Mouse (Mus musculus) CH12.LX (cell line): ENCODE measurements at regions not wholly inside any gene's neighbourhood (a gene's known extent, or its start where the extent isn't known, plus 50 kb on each side); places are given as distances from the start of the nearest gene placed in this dataset.

Source experiments
- DNase-seq: peaks from one replicate; pipeline ENCODE4 v3.0.0-alpha.2; 2013; ENCODE audit errors: extremely low read depth
- H3K27ac ChIP-seq: 2 replicates; pipeline ENCODE4 v1.5.1; 2012; ENCODE audit warnings: low read depth, mild to moderate bottlenecking, control low read depth, moderate library complexity; ENCODE audit not compliant: insufficient read depth
- H3K27me3 ChIP-seq: replicated peaks from 2 replicates; pipeline ENCODE3; 2012; ENCODE audit warnings: inconsistent platforms
- H3K36me3 ChIP-seq, 2 experiments: replicated peaks in 1 of 2; 2 replicates each; pipeline versions ENCODE3 to v1.6.1; 2012; ENCODE audit warnings: inconsistent platforms in 1 of 2, low read length in 1 of 2, mild to moderate bottlenecking in 1 of 2, mixed read lengths in 1 of 2, moderate library complexity in 1 of 2; ENCODE audit not compliant: control insufficient read depth in 1 of 2, insufficient read depth in 1 of 2
- H3K4me1 ChIP-seq, 2 experiments: 2 replicates each; pipeline ENCODE4 v1.6.1; 2012; ENCODE audit warnings: inconsistent platforms in 1 of 2, moderate library complexity in 1 of 2; ENCODE audit not compliant: insufficient read depth in 2 of 2, control insufficient read depth in 1 of 2
- H3K4me2 ChIP-seq: 2 replicates; pipeline ENCODE4 v1.6.1; 2012; ENCODE audit warnings: low read depth, mild to moderate bottlenecking, control low read depth; ENCODE audit not compliant: poor library complexity, insufficient read depth, severe bottlenecking
- H3K4me3 ChIP-seq, 3 experiments: fragments of 150-350 bp in 1 of 3; sonication (generic) in 1 of 3; replicated peaks in 1 of 3; 2 replicates each; pipeline versions ENCODE3 to v1.5.1; 2011 to 2012; ENCODE audit warnings: low read depth in 2 of 3, low read length in 2 of 3, mild to moderate bottlenecking in 2 of 3, moderate library complexity in 2 of 3, control low read depth in 1 of 3, improper control_type of control experiment in 1 of 3, inconsistent platforms in 1 of 3, mixed read lengths in 1 of 3; ENCODE audit not compliant: poor library complexity in 1 of 3
- H3K79me2 ChIP-seq: replicated peaks from 2 replicates; pipeline ENCODE4 v1.6.1; 2012; ENCODE audit warnings: mild to moderate bottlenecking, moderate library complexity; ENCODE audit not compliant: control insufficient read depth, poor library complexity, insufficient read depth, severe bottlenecking; ENCODE audit errors: extremely low read depth
- H3K9ac ChIP-seq: 2 replicates; pipeline ENCODE4 v1.6.1; 2012; ENCODE audit warnings: low read depth, mild to moderate bottlenecking, control low read depth, moderate library complexity; ENCODE audit not compliant: insufficient read depth
- H3K9me3 ChIP-seq: replicated peaks from 2 replicates; pipeline ENCODE3; 2012; ENCODE audit warnings: low read length, inconsistent platforms, mixed read lengths
- CHD1 ChIP-seq: IDR thresholded peaks from 2 replicates; pipeline ENCODE4 v1.6.1; 2012; ENCODE audit warnings: low read depth, low read length, improper control_type of control experiment, inconsistent platforms
- CHD2 ChIP-seq: IDR thresholded peaks from 2 replicates; pipeline ENCODE4 v1.6.1; 2011; ENCODE audit warnings: low read length, improper control_type of control experiment
- CTCF ChIP-seq, 2 experiments: IDR thresholded peaks in 1 of 2; conservative IDR thresholded peaks in 1 of 2; 2 replicates each; pipeline ENCODE4 v1.5.1; 2011 to 2012; ENCODE audit warnings: low read depth in 2 of 2, low read length in 2 of 2, improper control_type of control experiment in 1 of 2, inconsistent platforms in 1 of 2, mild to moderate bottlenecking in 1 of 2, moderate library complexity in 1 of 2
- E2F4 ChIP-seq: IDR thresholded peaks from 2 replicates; pipeline ENCODE4 v1.6.1; 2011; ENCODE audit warnings: low read depth, low read length, improper control_type of control experiment; ENCODE audit not compliant: insufficient replicate concordance
- EP300 ChIP-seq: IDR thresholded peaks from 2 replicates; pipeline ENCODE4 v1.6.1; 2011; ENCODE audit warnings: low read length, improper control_type of control experiment
- ETS1 ChIP-seq: conservative IDR thresholded peaks from 2 replicates; pipeline ENCODE4 v1.6.1; 2012; ENCODE audit warnings: low read depth, mild to moderate bottlenecking, inconsistent platforms, low read length, improper control_type of control experiment, moderate library complexity
- GABPA ChIP-seq: IDR thresholded peaks from 2 replicates; pipeline ENCODE4 v1.6.1; 2012; ENCODE audit warnings: low read depth, low read length, improper control_type of control experiment, inconsistent platforms; ENCODE audit not compliant: insufficient replicate concordance
- IRF4 ChIP-seq: IDR thresholded peaks from 2 replicates; pipeline ENCODE4 v1.6.1; 2014; ENCODE audit warnings: low read depth, mild to moderate bottlenecking, inconsistent platforms, low read length, improper control_type of control experiment
- JUND ChIP-seq: conservative IDR thresholded peaks from 2 replicates; pipeline ENCODE4 v1.6.1; 2011; ENCODE audit warnings: low read depth, low read length, improper control_type of control experiment
- KAT2A ChIP-seq: IDR thresholded peaks from 2 replicates; pipeline ENCODE4 v1.6.1; 2012; ENCODE audit warnings: low read length, improper control_type of control experiment, inconsistent platforms; ENCODE audit not compliant: insufficient replicate concordance
- MAFK ChIP-seq: IDR thresholded peaks from 2 replicates; pipeline ENCODE4 v1.6.1; 2011; ENCODE audit warnings: low read length, improper control_type of control experiment; ENCODE audit not compliant: insufficient replicate concordance
- MAX ChIP-seq: IDR thresholded peaks from 2 replicates; pipeline ENCODE4 v1.6.1; 2011; ENCODE audit warnings: low read length, improper control_type of control experiment
- MAZ ChIP-seq: IDR thresholded peaks from 2 replicates; pipeline ENCODE4 v1.6.1; 2012; ENCODE audit warnings: low read depth, mild to moderate bottlenecking, inconsistent platforms, low read length, improper control_type of control experiment, moderate library complexity
- MEF2A ChIP-seq: IDR thresholded peaks from 2 replicates; pipeline ENCODE4 v1.6.1; 2014; ENCODE audit warnings: low read depth, mild to moderate bottlenecking, inconsistent platforms, low read length, improper control_type of control experiment, borderline replicate concordance
- MXI1 ChIP-seq: IDR thresholded peaks from 2 replicates; pipeline ENCODE4 v1.6.1; 2011; ENCODE audit warnings: mild to moderate bottlenecking, low read depth, low read length, improper control_type of control experiment
- MYC ChIP-seq: IDR thresholded peaks from 2 replicates; pipeline ENCODE4 v1.6.1; 2011; ENCODE audit warnings: low read depth, mild to moderate bottlenecking, improper control_type of control experiment, low read length
- NRF1 ChIP-seq: IDR thresholded peaks from 2 replicates; pipeline ENCODE4 v1.6.1; 2014; ENCODE audit warnings: low read depth, mild to moderate bottlenecking, inconsistent platforms, low read length, improper control_type of control experiment, moderate library complexity
- PAX5 ChIP-seq: IDR thresholded peaks from 2 replicates; pipeline ENCODE4 v1.6.1; 2012; ENCODE audit warnings: low read length, inconsistent platforms, mixed read lengths
- POLR2A ChIP-seq: IDR thresholded peaks from 2 replicates; pipeline ENCODE4 v1.6.1; 2011; ENCODE audit warnings: low read depth, mild to moderate bottlenecking, improper control_type of control experiment, low read length
- RCOR1 ChIP-seq: conservative IDR thresholded peaks from 2 replicates; pipeline ENCODE4 v1.6.1; 2012; ENCODE audit warnings: low read depth, mild to moderate bottlenecking, inconsistent platforms, low read length, improper control_type of control experiment
- TBP ChIP-seq: conservative IDR thresholded peaks from 2 replicates; pipeline ENCODE4 v1.6.1; 2011; ENCODE audit warnings: low read depth, low read length, improper control_type of control experiment
- UBTF ChIP-seq: IDR thresholded peaks from 2 replicates; pipeline ENCODE4 v1.6.1; 2012; ENCODE audit warnings: low read depth, mild to moderate bottlenecking, inconsistent platforms, low read length, improper control_type of control experiment, moderate library complexity
- USF2 ChIP-seq: conservative IDR thresholded peaks from 2 replicates; pipeline ENCODE4 v1.6.1; 2011; ENCODE audit warnings: low read depth, low read length, improper control_type of control experiment
- ZC3H11A ChIP-seq: IDR thresholded peaks from 2 replicates; pipeline ENCODE4 v1.6.1; 2012; ENCODE audit warnings: low read depth, mild to moderate bottlenecking, inconsistent platforms, low read length, improper control_type of control experiment
- ZKSCAN1 ChIP-seq: IDR thresholded peaks from 2 replicates; pipeline ENCODE4 v1.6.1; 2012; ENCODE audit warnings: low read depth, inconsistent platforms, low read length, improper control_type of control experiment, borderline replicate concordance
- ZMIZ1 ChIP-seq: IDR thresholded peaks from 2 replicates; pipeline ENCODE4 v1.6.1; 2012; ENCODE audit warnings: low read depth, mild to moderate bottlenecking, inconsistent platforms, low read length, improper control_type of control experiment
- dilution Hi-C: fragments of 300-500 bp; cut with MboI; formaldehyde crosslinking; loops from 2 replicates; pipeline ENCODE4 v1.14.3; 2020; ENCODE audit warnings: low sequenced_read_pairs; ENCODE audit not compliant: extremely low pct_unique_long_range_greater_than_20kb, extremely low pct_ligation_motif_present
- in situ Hi-C: fragments of 300-500 bp; cut with MboI; formaldehyde crosslinking; loops from 3 replicates; pipeline ENCODE4 v1.14.3; 2019; ENCODE audit warnings: low sequenced_read_pairs, low pct_ligation_motif_present, low pct_unique_long_range_greater_than_20kb, mixed read lengths

DNA sequence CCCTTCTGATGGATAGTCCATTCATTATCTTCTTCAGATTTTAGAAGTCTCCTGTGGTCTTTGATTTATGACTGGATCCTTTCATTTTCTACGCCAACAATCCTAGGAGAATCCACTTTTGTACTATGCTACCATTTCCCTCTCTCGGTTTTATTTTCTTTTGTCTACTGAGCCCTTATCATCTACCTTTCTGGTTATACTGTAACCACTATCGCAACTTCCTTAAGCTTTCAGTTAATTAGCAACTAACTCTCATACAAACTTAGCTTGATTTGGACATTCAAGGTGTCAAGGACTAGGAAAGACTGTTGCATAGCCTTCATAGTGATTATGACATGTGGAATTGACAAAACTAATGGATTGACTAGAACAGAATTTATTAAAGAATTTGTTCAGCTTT is 467.0 kb upstream of the Robo2 start:
- Histone ChIP-seq H3K9ac (no peak overlapping the region), H3K4me3 (no peak overlapping the region), H3K4me2 (no peak overlapping the region), H3K4me1 (no peaks in the 10 kb centered on the region), H3K36me3 (no peaks in the 10 kb centered on the region)
- dilution Hi-C loops: no loop called here
- in situ Hi-C loops: no loop called here
- no peak for TF ChIP-seq MAFK
- no peak for TF ChIP-seq USF2
- TF ChIP-seq E2F4: no peak
- TF ChIP-seq PAX5: no peak
- TF ChIP-seq ETS1: no peak
- TF ChIP-seq CTCF (conservative IDR thresholded peaks at IDR 0.05 in 1 of 2, IDR thresholded peaks at IDR 0.05 in 1 of 2; ENCODE audit: low read depth in 2 of 2, low read length in 2 of 2): no peak
- no peak for TF ChIP-seq TBP
- no peak for TF ChIP-seq IRF4
- TF ChIP-seq MXI1: no peak
- no peak for TF ChIP-seq KAT2A
- TF ChIP-seq CHD1: no peak
- no peak for TF ChIP-seq MAX
- no peak for TF ChIP-seq JUND
- no peak for TF ChIP-seq EP300
- TF ChIP-seq RCOR1: no peak
- no peak for TF ChIP-seq NRF1
- TF ChIP-seq UBTF: no peak
- TF ChIP-seq, all 38 proteins: peak for 0
- no peak for DNase-seq
- Histone ChIP-seq H3K79me2 (no peaks in the 10 kb centered on the region), H3K9me3 (peaks cover 48% of the 10 kb centered on the region), H3K27me3 (no peaks in the 10 kb centered on the region), H3K27ac (no peak overlapping the region)

DNA sequence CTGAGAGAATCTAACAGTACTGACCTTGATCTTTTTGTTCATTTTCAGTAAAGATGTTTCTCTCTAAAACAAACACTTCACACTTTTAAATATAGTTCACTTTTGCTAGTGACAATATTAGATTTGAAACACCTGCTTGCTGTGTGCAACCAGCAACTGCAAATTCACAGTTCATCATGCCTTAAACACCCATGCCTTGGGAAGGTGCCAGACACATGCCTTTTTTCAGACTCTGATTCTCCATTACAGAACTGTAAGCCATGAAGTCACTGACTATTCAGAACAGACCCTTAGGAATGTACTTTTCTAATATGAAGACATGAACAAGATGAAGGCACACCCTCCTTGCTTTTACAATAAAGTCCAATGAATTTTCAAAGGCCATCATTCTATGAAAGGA is 462.1 kb upstream of the Robo2 start:
- Histone ChIP-seq H3K9me3 (peaks cover 57% of the 10 kb centered on the region), H3K4me3 (no peak overlapping the region), H3K27me3 (no peaks in the 10 kb centered on the region), H3K27ac (no peak overlapping the region), H3K4me1 (no peaks in the 10 kb centered on the region), H3K9ac (no peak overlapping the region), H3K79me2 (no peaks in the 10 kb centered on the region), H3K4me2 (no peak overlapping the region), H3K36me3 (no peaks in the 10 kb centered on the region)
- in situ Hi-C loops (no loop called here), dilution Hi-C loops (no loop called here)
- no peak for DNase-seq
- TF ChIP-seq CHD2: no peak
- no peak for TF ChIP-seq ZC3H11A
- no peak for TF ChIP-seq UBTF
- TF ChIP-seq IRF4: no peak
- no peak for TF ChIP-seq MAZ
- no peak for TF ChIP-seq USF2
- no peak for TF ChIP-seq GABPA
- TF ChIP-seq RCOR1: no peak
- TF ChIP-seq MYC: no peak
- TF ChIP-seq ZMIZ1: no peak
- no peak for TF ChIP-seq MEF2A
- no peak for TF ChIP-seq POLR2A
- no peak for TF ChIP-seq EP300
- no peak for TF ChIP-seq TBP
- TF ChIP-seq CHD1: no peak
- TF ChIP-seq ZKSCAN1: no peak
- no peak for TF ChIP-seq MAX
